Mouse (Mus musculus) CH12.LX (cell line): ENCODE measurements at regions not wholly inside any gene's neighbourhood (a gene's known extent, or its start where the extent isn't known, plus 50 kb on each side); places are given as distances from the start of the nearest gene placed in this dataset.

Source experiments
- DNase-seq: peaks from one replicate; pipeline ENCODE4 v3.0.0-alpha.2; 2013; ENCODE audit errors: extremely low read depth
- H3K27ac ChIP-seq: 2 replicates; pipeline ENCODE4 v1.5.1; 2012; ENCODE audit warnings: low read depth, mild to moderate bottlenecking, control low read depth, moderate library complexity; ENCODE audit not compliant: insufficient read depth
- H3K27me3 ChIP-seq: replicated peaks from 2 replicates; pipeline ENCODE3; 2012; ENCODE audit warnings: inconsistent platforms
- H3K36me3 ChIP-seq, 2 experiments: replicated peaks in 1 of 2; 2 replicates each; pipeline versions ENCODE3 to v1.6.1; 2012; ENCODE audit warnings: inconsistent platforms in 1 of 2, low read length in 1 of 2, mild to moderate bottlenecking in 1 of 2, mixed read lengths in 1 of 2, moderate library complexity in 1 of 2; ENCODE audit not compliant: control insufficient read depth in 1 of 2, insufficient read depth in 1 of 2
- H3K4me1 ChIP-seq, 2 experiments: 2 replicates each; pipeline ENCODE4 v1.6.1; 2012; ENCODE audit warnings: inconsistent platforms in 1 of 2, moderate library complexity in 1 of 2; ENCODE audit not compliant: insufficient read depth in 2 of 2, control insufficient read depth in 1 of 2
- H3K4me2 ChIP-seq: 2 replicates; pipeline ENCODE4 v1.6.1; 2012; ENCODE audit warnings: low read depth, mild to moderate bottlenecking, control low read depth; ENCODE audit not compliant: poor library complexity, insufficient read depth, severe bottlenecking
- H3K4me3 ChIP-seq, 3 experiments: fragments of 150-350 bp in 1 of 3; sonication (generic) in 1 of 3; replicated peaks in 1 of 3; 2 replicates each; pipeline versions ENCODE3 to v1.5.1; 2011 to 2012; ENCODE audit warnings: low read depth in 2 of 3, low read length in 2 of 3, mild to moderate bottlenecking in 2 of 3, moderate library complexity in 2 of 3, control low read depth in 1 of 3, improper control_type of control experiment in 1 of 3, inconsistent platforms in 1 of 3, mixed read lengths in 1 of 3; ENCODE audit not compliant: poor library complexity in 1 of 3
- H3K79me2 ChIP-seq: replicated peaks from 2 replicates; pipeline ENCODE4 v1.6.1; 2012; ENCODE audit warnings: mild to moderate bottlenecking, moderate library complexity; ENCODE audit not compliant: control insufficient read depth, poor library complexity, insufficient read depth, severe bottlenecking; ENCODE audit errors: extremely low read depth
- H3K9ac ChIP-seq: 2 replicates; pipeline ENCODE4 v1.6.1; 2012; ENCODE audit warnings: low read depth, mild to moderate bottlenecking, control low read depth, moderate library complexity; ENCODE audit not compliant: insufficient read depth
- H3K9me3 ChIP-seq: replicated peaks from 2 replicates; pipeline ENCODE3; 2012; ENCODE audit warnings: low read length, inconsistent platforms, mixed read lengths
- CHD2 ChIP-seq: IDR thresholded peaks from 2 replicates; pipeline ENCODE4 v1.6.1; 2011; ENCODE audit warnings: low read length, improper control_type of control experiment
- CTCF ChIP-seq, 2 experiments: IDR thresholded peaks in 1 of 2; conservative IDR thresholded peaks in 1 of 2; 2 replicates each; pipeline ENCODE4 v1.5.1; 2011 to 2012; ENCODE audit warnings: low read depth in 2 of 2, low read length in 2 of 2, improper control_type of control experiment in 1 of 2, inconsistent platforms in 1 of 2, mild to moderate bottlenecking in 1 of 2, moderate library complexity in 1 of 2
- HCFC1 ChIP-seq: IDR thresholded peaks from 2 replicates; pipeline ENCODE4 v1.6.1; 2012; ENCODE audit warnings: low read depth, mild to moderate bottlenecking, inconsistent platforms, low read length, improper control_type of control experiment
- NELFE ChIP-seq: IDR thresholded peaks from 2 replicates; pipeline ENCODE4 v1.6.1; 2011; ENCODE audit warnings: low read depth, low read length, improper control_type of control experiment
- NRF1 ChIP-seq: IDR thresholded peaks from 2 replicates; pipeline ENCODE4 v1.6.1; 2014; ENCODE audit warnings: low read depth, mild to moderate bottlenecking, inconsistent platforms, low read length, improper control_type of control experiment, moderate library complexity
- PAX5 ChIP-seq: IDR thresholded peaks from 2 replicates; pipeline ENCODE4 v1.6.1; 2012; ENCODE audit warnings: low read length, inconsistent platforms, mixed read lengths
- POLR2AphosphoS2 ChIP-seq: IDR thresholded peaks from 2 replicates; pipeline ENCODE4 v1.6.1; 2011; ENCODE audit warnings: low read depth, low read length, improper control_type of control experiment
- RAD21 ChIP-seq: IDR thresholded peaks from 2 replicates; pipeline ENCODE4 v1.6.1; 2011; ENCODE audit warnings: low read depth, mild to moderate bottlenecking, low read length, improper control_type of control experiment, moderate library complexity
- SMC3 ChIP-seq: IDR thresholded peaks from 2 replicates; pipeline ENCODE4 v1.6.1; 2011; ENCODE audit warnings: low read depth, low read length, improper control_type of control experiment
- UBTF ChIP-seq: IDR thresholded peaks from 2 replicates; pipeline ENCODE4 v1.6.1; 2012; ENCODE audit warnings: low read depth, mild to moderate bottlenecking, inconsistent platforms, low read length, improper control_type of control experiment, moderate library complexity
- ZC3H11A ChIP-seq: IDR thresholded peaks from 2 replicates; pipeline ENCODE4 v1.6.1; 2012; ENCODE audit warnings: low read depth, mild to moderate bottlenecking, inconsistent platforms, low read length, improper control_type of control experiment
- ZKSCAN1 ChIP-seq: IDR thresholded peaks from 2 replicates; pipeline ENCODE4 v1.6.1; 2012; ENCODE audit warnings: low read depth, inconsistent platforms, low read length, improper control_type of control experiment, borderline replicate concordance
- ZNF384 ChIP-seq: IDR thresholded peaks from 2 replicates; pipeline ENCODE4 v1.6.1; 2012; ENCODE audit warnings: low read depth, low read length, improper control_type of control experiment, inconsistent platforms
- dilution Hi-C: fragments of 300-500 bp; cut with MboI; formaldehyde crosslinking; loops from 2 replicates; pipeline ENCODE4 v1.14.3; 2020; ENCODE audit warnings: low sequenced_read_pairs; ENCODE audit not compliant: extremely low pct_unique_long_range_greater_than_20kb, extremely low pct_ligation_motif_present
- in situ Hi-C: fragments of 300-500 bp; cut with MboI; formaldehyde crosslinking; loops from 3 replicates; pipeline ENCODE4 v1.14.3; 2019; ENCODE audit warnings: low sequenced_read_pairs, low pct_ligation_motif_present, low pct_unique_long_range_greater_than_20kb, mixed read lengths

- in situ Hi-C loops, result no loop called here
- Histone ChIP-seq H3K27ac (no peak overlapping the region), H3K4me3 (no peak overlapping the region), H3K9me3 (no peaks in the 10 kb centered on the region), H3K9ac (no peak overlapping the region), H3K4me1 (no peaks in the 10 kb centered on the region), H3K36me3 (no peaks in the 10 kb centered on the region), H3K79me2 (no peaks in the 10 kb centered on the region), H3K4me2 (no peak overlapping the region), H3K27me3 (no peaks in the 10 kb centered on the region)
- no peak for DNase-seq
- no peak for TF ChIP-seq CHD2
- no peak for TF ChIP-seq CTCF (conservative IDR thresholded peaks at IDR 0.05 in 1 of 2, IDR thresholded peaks at IDR 0.05 in 1 of 2; ENCODE audit: low read depth in 2 of 2, low read length in 2 of 2)
- TF ChIP-seq RAD21, result no peak
- TF ChIP-seq ZNF384, result no peak
- TF ChIP-seq SMC3, result no peak
- TF ChIP-seq, all 38 proteins: peak for 0
- dilution Hi-C loops, result no loop called here
Measured at GRCm38 (mm10) chr13:107546181-107546900, 497.9 kb upstream of the Smim15 start.

GRCm38 (mm10) chr13:107541635-107541955, 502.7 kb upstream of the Smim15 start:
- Histone ChIP-seq H3K27ac (no peak overlapping the region), H3K27me3 (no peaks in the 10 kb centered on the region), H3K79me2 (no peaks in the 10 kb centered on the region), H3K9me3 (no peaks in the 10 kb centered on the region), H3K4me1 (peaks cover 0 to 8% of the 10 kb centered on the region in 2 experiments; a peak in 2 of 4 replicates), H3K36me3 (no peaks in the 10 kb centered on the region), H3K4me2 (no peak overlapping the region), H3K9ac (no peak overlapping the region), H3K4me3 (no peak overlapping the region)
- DNase-seq, result no peak
- dilution Hi-C loops (no loop called here), in situ Hi-C loops (no loop called here)
- TF ChIP-seq HCFC1 (no peak), NRF1 (no peak), NELFE (no peak), ZC3H11A (no peak), ZNF384 (no peak), PAX5 (no peak), UBTF (no peak), ZKSCAN1 (no peak), POLR2AphosphoS2 (no peak)
